Mouse (Mus musculus) E14TG2a.4 (cell line): ENCODE measurements around the gene Bsn.

Experiments
- CTCF ChIP-seq: conservative IDR thresholded peaks from 2 replicates; pipeline ENCODE4 v1.5.1; 2014; ENCODE audit warnings: low read length
- NANOG ChIP-seq: IDR thresholded peaks from 2 replicates; pipeline ENCODE4 v1.6.1; 2014; ENCODE audit warnings: borderline replicate concordance, low read length, mixed read lengths
- POU5F1 ChIP-seq: IDR thresholded peaks from 2 replicates; pipeline ENCODE4 v1.6.1; 2014; ENCODE audit warnings: low read length, borderline replicate concordance

DNA sequence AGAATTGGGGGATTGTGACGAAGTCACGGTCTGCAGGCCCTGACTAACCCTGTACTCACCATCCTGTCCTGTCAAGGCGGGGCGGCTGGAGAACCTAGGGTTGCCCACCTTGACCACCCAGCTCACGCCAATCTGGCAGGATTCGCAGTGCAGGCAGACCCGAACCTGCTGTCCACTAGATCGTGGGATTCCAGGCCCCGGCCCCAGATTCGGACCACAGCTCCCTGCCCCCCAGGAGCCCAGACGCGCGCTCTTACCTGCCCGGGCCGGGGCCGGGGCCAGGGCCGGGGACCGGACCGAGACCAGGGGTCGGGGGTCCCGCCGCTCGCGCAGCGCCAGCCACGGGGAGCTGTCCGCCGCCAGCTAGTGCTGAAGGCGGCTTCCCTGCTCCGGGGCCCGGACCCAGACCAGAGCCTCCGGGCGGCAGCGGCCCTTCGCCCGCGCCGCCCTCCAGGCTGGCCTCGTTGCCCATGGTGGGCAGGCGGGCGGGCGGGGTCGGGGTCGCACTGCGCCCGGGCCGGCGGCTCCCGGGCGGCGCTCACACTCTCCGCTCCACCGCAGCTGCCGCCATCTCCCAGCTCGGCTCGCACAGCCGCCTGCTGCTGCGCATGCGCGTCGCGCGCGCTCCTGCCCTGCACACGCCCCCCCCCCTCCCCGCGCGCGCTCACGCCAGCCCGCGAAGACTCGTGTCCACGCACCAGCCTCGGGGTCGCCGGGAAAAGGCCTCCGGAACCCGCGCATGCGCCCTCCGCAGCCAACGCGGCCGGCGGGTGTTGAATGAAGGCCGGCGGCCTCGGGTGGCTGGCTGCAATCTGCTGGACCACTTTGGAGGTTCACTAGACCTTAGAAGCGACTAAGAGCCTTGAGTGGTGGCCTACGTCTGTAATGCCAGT, at the start of gene Bsn:
- TF ChIP-seq CTCF = no peak
- no peak for TF ChIP-seq POU5F1
- TF ChIP-seq NANOG = no peak
